Mouse (Mus musculus): ENCODE measurements around the gene Spi1. TPM values are rescaled to one million over a fixed set of nuclear protein-coding genes. Genes with fewer than 3 reads are reported as not detected.

The Spi1 gene
- total RNA-seq, 2 experiments from 2014 or later: 0.91 to 1.1 TPM

GRCm38 (mm10) chr2:91118647-91119046 lies 36.5 kb downstream of the Spi1 start:
- no peak for DNase-seq
- intact Hi-C loops (cut with DNase I): loop anchor here (5.0 kb wide), 2 partner anchors 159 to 364 kb away; no protein-coding TSS in a partner anchor

DNA sequence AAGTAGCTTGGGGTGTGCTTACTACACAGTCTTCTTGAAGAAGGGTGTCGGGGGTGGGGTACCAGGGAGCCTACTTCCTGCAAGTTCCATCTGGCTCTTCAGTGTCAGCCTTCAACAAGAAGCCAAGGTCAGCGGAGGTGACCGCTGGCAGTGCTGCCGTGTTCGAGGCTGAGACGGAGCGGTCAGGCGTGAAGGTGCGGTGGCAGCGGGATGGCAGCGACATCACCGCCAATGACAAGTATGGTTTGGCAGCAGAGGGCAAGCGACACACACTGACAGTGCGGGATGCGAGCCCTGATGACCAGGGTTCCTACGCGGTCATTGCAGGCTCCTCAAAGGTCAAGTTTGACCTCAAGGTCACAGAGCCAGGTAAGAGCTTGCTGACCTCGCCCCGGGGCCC lies 36.9 kb downstream of the Spi1 start:
- intact Hi-C loops (cut with DNase I): loop anchor here (5.0 kb wide), 2 partner anchors 158 to 363 kb away; no protein-coding TSS in a partner anchor
- no peak for DNase-seq

DNA sequence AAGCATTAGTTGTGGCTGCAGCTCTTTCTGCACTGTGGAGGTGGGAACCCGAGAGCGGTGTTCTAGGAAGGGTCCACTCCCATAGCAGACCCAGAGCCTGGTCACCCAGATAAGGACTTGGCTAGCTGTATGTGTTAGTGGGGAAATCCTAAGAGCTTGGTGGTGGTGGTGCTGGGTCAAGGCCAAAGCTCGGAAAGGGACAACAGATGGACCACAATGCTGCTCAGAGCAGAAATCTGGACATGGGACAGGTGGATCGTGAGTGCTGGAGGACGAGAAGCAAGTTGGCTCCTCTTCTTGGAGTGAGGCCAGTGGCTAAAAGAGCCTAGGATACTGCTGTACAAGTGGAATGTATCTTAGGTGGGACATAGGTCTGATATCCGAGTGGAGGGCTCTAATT lies 37.4 kb downstream of the Spi1 start:
- intact Hi-C loops (cut with DNase I): loop anchor here (5.0 kb wide), 2 partner anchors 158 to 363 kb away; no protein-coding TSS in a partner anchor

GRCm38 (mm10) chr2:91120261-91120671 lies 38.1 kb downstream of the Spi1 start:
- no peak for DNase-seq
- intact Hi-C loops (cut with DNase I): no loop called here

More for the DNA sequence above, 37.4 kb downstream of the Spi1 start:
- no peak for DNase-seq

- intact Hi-C loops (cut with DNase I): no loop called here
- DNase-seq: no peak
These were observed 38.8 kb downstream of the Spi1 start for GRCm38 (mm10) chr2:91121011-91121410.

GRCm38 (mm10) chr2:91121497-91121896 lies 39.3 kb downstream of the Spi1 start:
- DNase-seq: no peak
- intact Hi-C loops (cut with DNase I): no loop called here

- intact Hi-C loops (cut with DNase I): no loop called here
- no peak for DNase-seq
These were observed 41.3 kb downstream of the Spi1 start for GRCm38 (mm10) chr2:91123521-91123920.

DNA sequence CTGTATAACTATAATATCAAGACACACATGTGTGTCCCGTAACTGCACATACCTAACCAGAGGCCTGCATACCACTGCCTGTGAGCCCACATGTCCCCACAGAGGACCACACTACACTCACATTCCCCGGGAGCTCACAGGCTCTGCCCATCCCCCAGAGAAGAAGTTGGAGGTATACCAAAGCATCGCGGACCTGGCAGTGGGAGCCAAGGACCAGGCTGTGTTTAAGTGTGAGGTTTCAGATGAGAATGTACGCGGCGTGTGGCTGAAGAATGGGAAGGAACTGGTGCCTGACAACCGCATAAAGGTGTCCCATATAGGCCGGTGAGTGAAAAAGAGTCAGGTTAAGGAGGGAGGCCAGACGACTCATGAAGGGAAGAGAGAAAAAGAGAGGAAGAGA lies 42.9 kb downstream of the Spi1 start:
- DNase-seq: no peak
- intact Hi-C loops (cut with DNase I): no loop called here

DNA sequence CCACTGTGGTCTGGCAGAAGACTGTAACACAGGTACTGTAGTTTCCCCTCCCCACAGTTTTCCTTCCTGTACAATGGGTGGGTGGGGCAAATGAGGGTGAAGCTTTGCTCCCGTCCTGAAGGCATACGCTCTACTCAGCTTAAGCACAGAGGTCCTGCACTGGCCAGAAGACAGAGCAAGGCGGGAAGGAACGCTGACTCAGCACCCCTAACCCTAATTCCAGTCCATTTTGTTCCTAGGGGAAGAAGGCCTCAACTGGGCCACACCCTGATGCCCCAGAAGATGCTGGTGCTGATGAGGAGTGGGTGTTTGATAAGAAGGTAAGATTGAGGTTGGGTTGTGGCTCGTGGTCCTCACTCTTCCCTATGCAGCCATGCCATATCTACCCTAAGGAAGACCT lies 46.6 kb downstream of the Spi1 start:
- no peak for DNase-seq
- intact Hi-C loops (cut with DNase I): no loop called here

DNA sequence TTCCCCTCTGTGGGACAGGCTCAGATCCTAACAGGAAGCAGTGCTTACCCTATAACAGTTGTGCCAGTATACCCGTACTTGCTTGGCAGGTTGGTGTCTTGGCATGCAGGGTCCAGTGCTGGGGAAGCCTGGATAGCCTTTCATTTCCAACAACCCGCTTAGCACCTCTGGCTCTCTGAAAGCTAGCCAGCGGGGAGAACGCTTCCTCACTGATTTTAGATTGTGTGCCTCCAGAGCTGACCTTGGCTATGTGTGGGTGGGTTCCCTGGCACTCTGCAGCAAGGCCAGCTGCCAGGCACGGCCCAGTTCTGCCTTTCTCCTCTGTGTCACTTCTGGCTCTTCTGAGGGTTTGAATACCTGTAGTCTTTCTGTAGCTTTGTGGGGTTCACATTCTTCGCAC lies 47.9 kb downstream of the Spi1 start:
- DNase-seq: no peak
- intact Hi-C loops (cut with DNase I): no loop called here

- intact Hi-C loops (cut with DNase I): no loop called here
- DNase-seq: no peak
These were observed 49.1 kb downstream of the Spi1 start for GRCm38 (mm10) chr2:91131251-91131650.

DNA sequence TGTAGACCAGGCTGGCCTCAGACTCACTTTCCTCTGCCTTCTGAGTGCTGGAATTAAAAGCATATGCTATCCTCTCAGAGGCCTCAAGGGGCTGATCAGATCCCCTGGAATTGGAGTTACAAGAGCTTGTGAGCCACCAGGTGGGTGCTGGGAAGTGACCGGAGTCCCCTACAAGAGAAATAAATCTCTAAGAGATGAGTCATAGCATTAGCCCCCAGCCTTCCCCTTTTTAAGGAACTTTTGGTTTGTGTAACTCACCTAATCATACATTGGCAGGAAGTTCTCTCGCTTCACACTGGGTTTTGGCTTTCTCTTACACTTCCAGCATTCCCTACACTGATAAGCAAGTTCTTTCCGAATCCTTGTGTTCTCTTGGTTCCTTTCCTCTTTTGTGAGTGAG lies 49.8 kb downstream of the Spi1 start:
- intact Hi-C loops (cut with DNase I): no loop called here
- no peak for DNase-seq

DNA sequence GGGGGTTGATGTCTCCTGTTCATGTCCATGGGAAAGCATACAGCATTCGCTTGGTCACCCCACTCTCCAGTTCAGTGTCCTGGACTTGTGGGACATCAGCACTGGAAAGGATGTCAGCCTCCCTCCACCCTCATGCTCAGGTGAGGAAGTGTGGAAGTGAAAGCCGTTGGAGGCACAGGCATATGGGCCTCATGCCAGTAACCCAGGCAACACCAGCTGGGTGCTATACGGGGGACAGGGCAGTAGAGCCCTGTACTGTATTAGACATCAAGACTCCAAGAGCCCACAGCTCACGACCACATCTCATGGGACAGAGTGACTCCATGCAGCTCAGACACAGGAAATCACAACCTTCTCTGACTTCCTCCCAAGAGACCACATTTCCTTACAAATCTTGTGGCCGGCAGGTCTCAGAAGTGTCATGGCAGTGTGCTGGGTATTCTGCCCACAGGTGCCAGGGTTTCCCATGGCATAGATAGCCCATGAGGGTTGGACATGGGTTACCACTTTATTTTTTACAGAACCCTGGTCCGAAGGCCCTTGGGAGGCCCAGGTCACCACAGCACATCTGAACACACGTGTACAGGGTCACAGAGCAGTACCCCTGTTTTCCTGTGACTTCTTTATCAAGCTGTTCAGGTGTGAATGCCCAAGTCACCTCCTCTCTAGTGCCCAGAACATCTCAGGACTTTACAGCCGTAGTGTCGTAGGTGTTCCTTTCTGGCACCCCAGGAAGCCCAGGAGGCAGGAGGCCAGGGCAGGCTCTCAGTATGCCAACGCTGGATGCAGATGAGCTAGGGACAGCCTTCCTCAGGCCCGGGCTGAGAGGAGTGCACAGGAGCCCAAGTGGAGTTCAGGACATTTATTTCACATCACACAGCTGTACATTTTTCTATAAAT lies 54.6 kb downstream of the Spi1 start:
- DNase-seq: no peak
- intact Hi-C loops (cut with DNase I): no loop called here

DNA sequence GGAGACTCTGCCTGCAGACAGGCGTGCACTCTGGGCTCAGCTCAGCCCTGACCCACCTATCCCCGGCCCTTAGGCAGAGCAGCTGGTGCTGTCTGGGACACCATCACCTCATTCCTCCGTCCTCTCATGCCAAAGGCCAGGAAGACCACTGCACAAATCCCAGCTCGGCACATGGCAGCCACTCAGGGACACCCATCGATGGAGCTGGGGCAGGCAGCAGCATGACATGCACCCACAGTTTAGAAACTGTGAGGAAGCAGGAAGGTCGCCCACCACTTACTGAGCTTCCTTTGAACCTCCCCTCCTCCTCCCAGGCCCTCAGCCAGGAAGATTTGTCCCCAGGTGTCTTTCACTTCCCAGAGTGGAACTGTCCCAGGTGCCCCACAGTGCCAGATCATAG lies 55.3 kb downstream of the Spi1 start:
- intact Hi-C loops (cut with DNase I): no loop called here
- DNase-seq: no peak

GRCm38 (mm10) chr2:91139311-91139710 lies 57.1 kb downstream of the Spi1 start:
- DNase-seq: no peak

DNA sequence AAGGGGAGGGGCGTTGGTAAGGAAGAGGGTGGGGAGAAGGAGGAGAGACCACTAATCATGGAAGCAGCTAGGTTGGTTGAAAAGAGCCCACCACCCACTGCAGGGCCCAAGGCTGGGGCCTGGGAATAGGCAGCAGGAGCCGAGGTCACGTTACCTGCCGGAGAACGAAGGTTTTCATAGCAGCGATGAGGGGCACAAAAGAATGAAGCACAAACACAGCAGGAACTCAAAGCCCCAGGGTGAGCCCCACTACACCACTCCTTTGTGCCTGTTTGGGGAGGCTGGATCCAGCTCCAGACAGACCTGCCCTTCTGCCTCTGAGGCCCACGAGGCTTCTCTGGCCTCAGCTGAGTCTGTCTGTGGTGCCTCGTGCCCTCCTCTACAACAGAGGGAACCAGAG lies 57.6 kb downstream of the Spi1 start:
- intact Hi-C loops (cut with DNase I): no loop called here
- DNase-seq: no peak

More at GRCm38 (mm10) chr2:91139311-91139710, 57.1 kb downstream of the Spi1 start:
- intact Hi-C loops (cut with DNase I): no loop called here

GRCm38 (mm10) chr2:91142920-91143319 lies 60.7 kb downstream of the Spi1 start:
- intact Hi-C loops (cut with DNase I): no loop called here
- no peak for DNase-seq

DNA sequence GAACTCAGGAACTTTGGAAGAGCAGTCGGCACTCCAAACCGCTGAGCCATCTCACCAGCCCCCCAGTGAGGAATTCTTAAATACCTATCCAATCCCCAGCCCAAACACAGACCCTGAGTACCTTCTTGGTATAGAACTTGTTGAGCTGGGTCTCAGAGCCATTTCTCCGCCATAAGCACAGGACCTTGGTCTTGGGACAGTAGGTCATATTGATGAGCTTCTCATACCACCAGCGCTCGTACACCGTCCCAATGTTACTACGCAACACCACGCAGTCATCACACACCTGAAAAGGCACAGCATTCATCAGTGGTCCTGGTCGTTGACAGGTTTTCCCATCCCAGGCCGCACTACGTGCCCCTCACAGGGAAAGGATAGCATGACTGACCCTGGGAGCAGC lies 61.2 kb downstream of the Spi1 start:
- intact Hi-C loops (cut with DNase I): no loop called here
- DNase-seq: no peak

DNA sequence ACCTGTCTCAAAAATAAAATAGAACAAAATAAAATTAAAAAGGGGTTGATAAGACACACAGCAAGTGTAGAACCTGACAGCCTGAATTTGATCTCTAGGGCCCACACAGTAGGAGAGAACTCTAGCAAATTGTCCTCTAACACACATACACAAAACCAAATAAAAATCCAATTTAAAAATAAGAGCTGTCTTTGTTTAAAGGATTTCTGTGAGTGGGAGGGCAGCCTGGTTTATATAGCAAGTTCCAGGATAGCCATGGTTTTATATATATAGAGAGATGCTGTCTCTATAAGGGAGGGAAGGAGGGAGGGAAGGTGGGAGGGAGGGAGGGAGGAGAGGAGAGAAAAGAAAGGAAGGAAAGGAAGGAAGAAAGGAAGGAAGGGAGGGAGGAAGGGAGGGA lies 65.9 kb downstream of the Spi1 start:
- intact Hi-C loops (cut with DNase I): no loop called here
- DNase-seq: no peak

DNA sequence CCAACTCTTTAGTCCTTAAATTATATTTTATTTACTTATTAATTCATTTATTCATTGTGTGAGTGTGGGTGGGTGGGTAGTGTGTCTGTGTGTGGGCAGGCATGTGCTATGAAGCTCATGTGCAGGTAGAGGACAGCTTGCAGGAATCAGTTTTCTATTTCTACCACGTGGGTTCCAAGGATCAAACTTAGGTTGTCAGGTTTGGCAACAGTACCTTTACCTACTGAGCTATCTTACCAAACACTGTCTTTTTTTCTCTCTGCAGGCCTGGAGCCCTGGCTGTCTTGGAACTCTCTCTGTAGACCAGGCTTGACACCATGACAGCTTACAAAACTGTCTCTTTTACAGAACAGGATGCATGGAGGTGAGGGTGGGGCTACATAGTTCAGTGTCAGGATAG lies 69.1 kb downstream of the Spi1 start:
- intact Hi-C loops (cut with DNase I): no loop called here

DNA sequence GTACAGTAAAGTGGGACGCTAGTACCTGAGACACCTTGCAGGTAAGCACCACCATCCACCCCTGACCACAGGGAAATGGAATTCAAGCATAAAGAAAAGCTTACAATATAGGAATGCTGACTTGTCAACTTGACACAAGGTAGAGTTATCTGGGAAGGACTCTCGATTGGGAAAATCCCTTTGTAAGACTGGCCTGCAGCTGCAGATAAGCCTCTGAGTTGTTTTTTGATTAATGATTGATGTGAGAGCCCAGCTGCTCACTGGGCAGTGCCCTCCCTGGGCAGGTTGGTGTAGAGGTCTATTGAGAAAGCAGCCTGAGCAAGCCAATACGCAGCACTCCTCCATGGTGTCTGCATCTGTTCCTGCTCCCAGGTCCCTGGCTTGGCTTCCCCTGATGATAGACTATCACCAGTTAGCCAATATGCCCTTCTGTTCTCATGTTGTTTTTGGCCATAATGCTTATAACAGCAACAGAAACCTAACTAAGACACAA lies 70.7 kb downstream of the Spi1 start:
- intact Hi-C loops (cut with DNase I): no loop called here

More for the DNA sequence above, 69.1 kb downstream of the Spi1 start:
- no peak for DNase-seq

GRCm38 (mm10) chr2:91154091-91154490 lies 71.9 kb downstream of the Spi1 start:
- intact Hi-C loops (cut with DNase I): no loop called here
- DNase-seq: no peak

More for the DNA sequence above, 70.7 kb downstream of the Spi1 start:
- DNase-seq: no peak

All from gastrocnemius, postnatal 36 days (tissue).